ENCODE assay signal across 12 mouse cellular contexts in the genomic region with DNA sequence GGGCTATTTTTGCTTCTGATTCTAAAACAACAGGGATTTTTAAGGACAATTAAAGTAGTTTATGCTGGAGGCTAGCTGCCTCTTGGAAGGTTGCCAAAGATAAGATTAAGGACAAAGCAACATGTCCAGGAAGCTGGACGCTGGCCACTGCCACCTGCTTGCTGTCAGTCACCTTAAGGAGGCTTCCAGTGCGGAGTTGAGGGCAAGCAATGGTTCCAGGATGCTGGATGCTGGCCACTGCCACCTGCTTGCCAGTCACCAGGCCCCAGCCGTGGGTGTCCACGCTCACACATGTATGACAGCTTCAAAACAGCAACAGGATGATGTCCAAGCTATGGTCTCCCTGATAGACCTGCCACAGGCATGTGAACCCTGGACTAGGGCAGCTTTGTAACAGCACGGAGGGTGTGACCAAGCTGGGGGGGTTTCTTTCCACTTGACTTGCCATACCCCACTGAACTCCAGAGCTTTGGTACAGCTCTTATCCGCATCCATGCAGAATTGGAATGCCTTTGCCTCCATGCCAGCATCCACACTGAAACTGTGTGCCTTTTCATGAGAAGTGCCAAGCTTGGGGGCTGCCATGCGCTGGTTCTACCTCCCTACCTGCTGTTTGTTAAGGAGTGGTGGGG.
DNase-seq lines count a peak whose midpoint lies in the region; ATAC-seq and TF ChIP-seq lines count a peak whose summit lies in the region.
"Had no signal": no experiment of that assay in that cellular context is flagged by ENCODE, and none has a peak within 500 bp of the region (broad histone marks: within the 10 kb centered on the region; RNA-seq: fewer than 3 reads in every experiment).

No protein-coding gene starts in this region.

- H3K4me1 ChIP-seq in forebrain, embryonic 13.5 days = peaks cover 14% of the 10 kb centered on the region
- no peaks in the 10 kb centered on the region for H3K4me1 ChIP-seq in forebrain, embryonic 10.5 days
- no peaks in the 10 kb centered on the region for H3K4me1 ChIP-seq in kidney, embryonic 14.5 days (ENCODE audit: control insufficient read depth, insufficient read depth, low read length)

- H3K9me3 ChIP-seq in forebrain, embryonic 13.5 days (replicated peaks) = no peaks in the 10 kb centered on the region
- no peaks in the 10 kb centered on the region for H3K9me3 ChIP-seq in forebrain, embryonic 10.5 days
- H3K9me3 ChIP-seq in kidney, embryonic 14.5 days (ENCODE audit: control insufficient read depth, low read length) = no peaks in the 10 kb centered on the region
- H3K9me3 ChIP-seq: midbrain, embryonic 12.5 days had no signal

- H3K9ac ChIP-seq in forebrain, embryonic 13.5 days = no peak overlapping the region
- no peak overlapping the region for H3K9ac ChIP-seq in kidney, embryonic 14.5 days (ENCODE audit: low read depth, low read length)
- H3K9ac ChIP-seq: midbrain, embryonic 12.5 days had no signal

- no peak for DNase-seq in forebrain, embryonic 10.5 days (ENCODE audit: extremely low spot score, low spot score)
- DNase-seq in kidney, postnatal 10 days = peak; percentile 35
- DNase-seq in cerebellum, adult 9-10 months = peak; percentile 19
- no peak for DNase-seq in frontal cortex, postnatal 36 days (ENCODE audit: low spot score in 2 of 2)
- no peak for DNase-seq in layer of hippocampus, adult 18-20 months (ENCODE audit: low spot score in 2 of 2)
- DNase-seq: B cell, adult 2 months; thymus, adult 18-20 months had no signal

- no peak overlapping the region for H3K4me3 ChIP-seq in forebrain, embryonic 13.5 days
- no peak overlapping the region for H3K4me3 ChIP-seq in forebrain, embryonic 10.5 days
- H3K4me3 ChIP-seq in kidney, embryonic 14.5 days (ENCODE audit: low read length) = no peak overlapping the region
- H3K4me3 ChIP-seq in C2C12 (ENCODE audit: insufficient read depth, poor library complexity, severe bottlenecking) = no peak overlapping the region
- H3K4me3 ChIP-seq: midbrain, embryonic 12.5 days had no signal

- H3K4me2 ChIP-seq in forebrain, embryonic 13.5 days = no peak overlapping the region
- H3K4me2 ChIP-seq in kidney, embryonic 14.5 days (replicated peaks; ENCODE audit: low read depth, low read length) = no peak overlapping the region
- H3K4me2 ChIP-seq: heart, embryonic 11.5 days; midbrain, embryonic 12.5 days had no signal

- no peaks in the 10 kb centered on the region for H3K79me2 ChIP-seq in C2C12 (ENCODE audit: control insufficient read depth, insufficient read depth)

- TF ChIP-seq CTCF in C2C12 (IDR thresholded peaks at IDR 0.05; ENCODE audit: control insufficient read depth, insufficient read depth, insufficient read length) = no peak

- H3K79me3 ChIP-seq in C2C12 (ENCODE audit: low read depth) = no peaks in the 10 kb centered on the region

- no peak overlapping the region for H3K27ac ChIP-seq in forebrain, embryonic 13.5 days
- no peak overlapping the region for H3K27ac ChIP-seq in forebrain, embryonic 10.5 days
- no peak overlapping the region for H3K27ac ChIP-seq in kidney, embryonic 14.5 days (ENCODE audit: low read depth, low read length)
- H3K27ac ChIP-seq: midbrain, embryonic 12.5 days had no signal

- peak; percentile 70 for ATAC-seq in forebrain, embryonic 13.5 days
- ATAC-seq in kidney, embryonic 14.5 days (ENCODE audit: low FRiP score, low TSS enrichment) = no peak; the same call in 1 of the 2 replicates

- no peaks in the 10 kb centered on the region for H3K36me3 ChIP-seq in forebrain, embryonic 13.5 days (ENCODE audit: poor library complexity, severe bottlenecking)
- H3K36me3 ChIP-seq in forebrain, embryonic 10.5 days (replicated peaks) = no peaks in the 10 kb centered on the region
- H3K36me3 ChIP-seq in kidney, embryonic 14.5 days (ENCODE audit: control insufficient read depth, insufficient read depth, low read length) = no peaks in the 10 kb centered on the region
- H3K36me3 ChIP-seq in C2C12 (ENCODE audit: control insufficient read depth, insufficient read depth) = no peaks in the 10 kb centered on the region
- H3K36me3 ChIP-seq: midbrain, embryonic 12.5 days had no signal

- no peak overlapping the region for H3ac ChIP-seq in C2C12 (ENCODE audit: control insufficient read depth, insufficient read length, low read depth)

- H3K27me3 ChIP-seq in forebrain, embryonic 13.5 days = no peaks in the 10 kb centered on the region
- H3K27me3 ChIP-seq in forebrain, embryonic 10.5 days (ENCODE audit: poor library complexity, severe bottlenecking) = no peaks in the 10 kb centered on the region
- H3K27me3 ChIP-seq in kidney, embryonic 14.5 days (ENCODE audit: control insufficient read depth, insufficient read depth, low read length) = no peaks in the 10 kb centered on the region
- H3K27me3 ChIP-seq in C2C12 (ENCODE audit: control insufficient read depth, insufficient read depth, insufficient read length) = no peaks in the 10 kb centered on the region
- H3K27me3 ChIP-seq: midbrain, embryonic 12.5 days had no signal

- 64% methylated on average over 7 of the region's 7 CpGs for WGBS in forebrain, embryonic 13.5 days
- 90% methylated on average over 7 of the region's 7 CpGs for WGBS in forebrain, embryonic 10.5 days
- 60% methylated on average over 7 of the region's 7 CpGs for WGBS in kidney, embryonic 14.5 days

TF ChIP-seq in C2C12, 6 proteins besides CTCF, POLR2A, EP300 and RAD21:
- TF ChIP-seq MYOD1 (IDR thresholded peaks at IDR 0.05; ENCODE audit: control insufficient read depth, insufficient read length, low read depth) (peak; percentile 82), CEBPB (IDR thresholded peaks at IDR 0.05; ENCODE audit: low read depth) (no peak)

Comparison
In these comparisons a context has a peak if more than half of its experiments do, and no peak if none do; other contexts are left out.
1. DNase-seq: peak in kidney, postnatal 10 days (single experiment) and cerebellum, adult 9-10 months (single experiment); none in forebrain, embryonic 10.5 days (single experiment), frontal cortex, postnatal 36 days (0 of 2) and layer of hippocampus, adult 18-20 months (0 of 2).